Comparison of ENCODE assay signal across 8 mouse cellular contexts in the genomic region with DNA sequence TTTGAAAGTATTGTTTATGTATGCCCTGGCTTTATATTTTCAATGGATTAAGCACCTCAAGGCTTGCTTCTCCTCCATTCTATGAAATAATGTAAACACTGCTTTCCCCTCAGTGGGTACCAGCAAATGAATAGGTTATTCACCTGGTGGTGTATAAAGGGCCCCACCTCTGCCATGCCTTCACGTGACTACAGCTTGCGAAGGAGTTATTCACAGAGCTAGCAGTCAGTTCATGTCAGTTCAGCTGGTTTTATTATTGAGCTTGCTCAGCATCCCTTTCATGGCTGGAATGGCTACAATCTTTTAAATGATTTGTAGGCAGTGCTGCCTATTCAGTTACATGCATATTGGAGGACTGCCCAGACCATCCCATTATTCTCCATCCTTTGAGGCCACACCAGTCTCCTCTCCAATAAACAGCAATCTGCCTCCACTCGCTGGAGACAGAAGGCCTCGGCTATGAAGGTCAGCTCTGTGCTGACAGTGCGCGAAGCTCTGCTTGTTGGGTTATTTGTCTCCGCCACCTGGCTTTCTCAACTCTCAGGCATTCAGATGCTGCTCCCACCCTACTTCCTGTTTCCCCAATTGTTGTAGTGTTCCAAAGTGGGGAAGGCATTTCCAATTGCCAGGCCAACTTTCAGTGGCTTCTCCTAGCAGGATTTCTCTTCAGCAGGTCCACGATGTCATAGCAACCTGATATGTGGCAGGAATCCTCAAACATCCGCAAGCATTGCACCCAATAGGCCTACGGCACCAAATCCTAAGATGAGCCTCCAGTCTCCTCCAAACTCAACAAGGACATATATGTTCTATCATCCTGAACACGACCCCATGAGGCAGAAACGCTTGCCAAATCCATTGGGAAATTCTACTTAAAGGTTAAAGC. TPM values are rescaled to one million over a fixed set of nuclear protein-coding genes. Genes with fewer than 3 reads are reported as not detected.
DNase-seq lines count a peak whose midpoint lies in the region; ATAC-seq lines count a peak whose summit lies in the region.
"Had no signal": no experiment of that assay in that cellular context is flagged by ENCODE, and none has a peak within 500 bp of the region (broad histone marks: within the 10 kb centered on the region; RNA-seq: fewer than 3 reads in every experiment).

No protein-coding gene starts in this region.

- ATAC-seq in hindbrain, embryonic 14.5 days (ENCODE audit: low FRiP score) = peak; percentile 82

- H3K4me2 ChIP-seq in hindbrain, embryonic 14.5 days (replicated peaks) = no peak overlapping the region
- H3K4me2 ChIP-seq: liver, embryonic 13.5 days had no signal

- no peaks in the 10 kb centered on the region for H3K4me1 ChIP-seq in hindbrain, embryonic 14.5 days (replicated peaks; ENCODE audit: control insufficient read depth, insufficient read depth, low read length)
- H3K4me1 ChIP-seq in hindbrain, embryonic 10.5 days (replicated peaks) = 0 out of 2 replicates have a peak, but pooled peaks cover 5% of the 10 kb centered on the region
- H3K4me1 ChIP-seq: liver, embryonic 13.5 days had no signal

- no peaks in the 10 kb centered on the region for H3K27me3 ChIP-seq in hindbrain, embryonic 14.5 days (ENCODE audit: control insufficient read depth, insufficient read depth, low read length)
- no peaks in the 10 kb centered on the region for H3K27me3 ChIP-seq in hindbrain, embryonic 10.5 days (ENCODE audit: insufficient read depth, poor library complexity, severe bottlenecking)
- H3K27me3 ChIP-seq: liver, embryonic 13.5 days had no signal

- peak; percentile 63 for DNase-seq in hindbrain, embryonic 14.5 days (ENCODE audit: low spot score)
- DNase-seq in hindbrain, embryonic 10.5 days (ENCODE audit: low spot score) = no peak
- DNase-seq in right cerebral cortex, postnatal 10 days (ENCODE audit: low spot score in 2 of 2) = peak; percentile 48 to 72
- DNase-seq in right cerebral cortex, postnatal 36 days (ENCODE audit: low spot score in 2 of 2) = no peak
- DNase-seq in kidney, postnatal 36 days = peak; percentile 28 to 35
- DNase-seq in thymus, postnatal 25 days = no peak
- DNase-seq in ovary, adult 18-20 months (ENCODE audit: low spot score) = no peak
- DNase-seq: liver, embryonic 13.5 days had no signal

- no peak overlapping the region for H3K4me3 ChIP-seq in hindbrain, embryonic 14.5 days (replicated peaks; ENCODE audit: low read length)
- no peak overlapping the region for H3K4me3 ChIP-seq in hindbrain, embryonic 10.5 days
- H3K4me3 ChIP-seq: liver, embryonic 13.5 days had no signal

- H3K9me3 ChIP-seq in hindbrain, embryonic 14.5 days (ENCODE audit: control insufficient read depth, low read length) = no peaks in the 10 kb centered on the region
- H3K9me3 ChIP-seq in hindbrain, embryonic 10.5 days = no peaks in the 10 kb centered on the region
- H3K9me3 ChIP-seq: liver, embryonic 13.5 days had no signal

- WGBS in hindbrain, embryonic 14.5 days = 61% methylated on average over 12 of the region's 12 CpGs
- WGBS in hindbrain, embryonic 10.5 days = 83% methylated on average over 12 of the region's 12 CpGs

- H3K9ac ChIP-seq in hindbrain, embryonic 14.5 days = no peak overlapping the region
- H3K9ac ChIP-seq: liver, embryonic 13.5 days had no signal

- peak overlapping the region; percentile 10; the same call in 1 of the 2 replicates for H3K27ac ChIP-seq in hindbrain, embryonic 14.5 days
- H3K27ac ChIP-seq in hindbrain, embryonic 10.5 days = no peak overlapping the region
- H3K27ac ChIP-seq: liver, embryonic 13.5 days had no signal

- H3K36me3 ChIP-seq in hindbrain, embryonic 14.5 days (replicated peaks; ENCODE audit: control insufficient read depth, insufficient read depth) = no peaks in the 10 kb centered on the region
- H3K36me3 ChIP-seq in hindbrain, embryonic 10.5 days = no peaks in the 10 kb centered on the region
- H3K36me3 ChIP-seq: liver, embryonic 13.5 days had no signal

RNA-seq across cellular contexts. Expression of a gene that starts 34.6 kb away (rescaled TPM):
- 14.3 and 16.2 TPM in 2 replicates for polyA plus RNA-seq in hindbrain, embryonic 14.5 days (2014; fragmentation: Nextera tagmentation; extraction: Ambion mirVana)
- polyA plus RNA-seq in hindbrain, embryonic 10.5 days (2016; fragmentation: Nextera tagmentation; extraction: Ambion mirVana) = 30.8 and 32.4 TPM in 2 replicates

Comparison
In these comparisons a context has a peak if more than half of its experiments do, and no peak if none do; other contexts are left out.
1. DNase-seq: peak in hindbrain, embryonic 14.5 days (single experiment), right cerebral cortex, postnatal 10 days (2 of 2) and kidney, postnatal 36 days (2 of 2); none in hindbrain, embryonic 10.5 days (single experiment), right cerebral cortex, postnatal 36 days (0 of 2), thymus, postnatal 25 days (single experiment) and ovary, adult 18-20 months (single experiment).